Mouse (Mus musculus): ENCODE measurements at regions not wholly inside any gene's neighbourhood (a gene's known extent, or its start where the extent isn't known, plus 50 kb on each side); places are given as distances from the start of the nearest gene placed in this dataset.

DNA sequence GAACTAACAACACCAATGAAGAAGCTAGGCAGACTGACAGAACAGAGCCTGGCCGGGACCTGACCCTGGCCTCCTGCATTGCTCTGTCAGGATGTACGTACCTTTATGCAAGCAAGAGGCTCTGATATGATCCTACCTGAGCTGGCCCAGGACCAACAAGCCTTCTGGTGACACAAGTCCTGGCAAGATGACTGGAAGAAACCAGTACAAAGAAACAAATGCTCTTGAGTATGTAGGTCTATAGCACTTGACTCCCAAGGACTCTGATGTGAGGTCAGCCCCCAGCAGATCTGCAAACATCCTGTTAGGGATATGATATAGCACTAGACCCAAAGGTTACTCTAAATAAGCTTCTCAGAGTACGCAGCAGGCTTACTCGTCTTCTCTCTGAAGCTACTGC lies 144.7 kb upstream of the Dyrk2 start:
- no peak for DNase-seq

DNA sequence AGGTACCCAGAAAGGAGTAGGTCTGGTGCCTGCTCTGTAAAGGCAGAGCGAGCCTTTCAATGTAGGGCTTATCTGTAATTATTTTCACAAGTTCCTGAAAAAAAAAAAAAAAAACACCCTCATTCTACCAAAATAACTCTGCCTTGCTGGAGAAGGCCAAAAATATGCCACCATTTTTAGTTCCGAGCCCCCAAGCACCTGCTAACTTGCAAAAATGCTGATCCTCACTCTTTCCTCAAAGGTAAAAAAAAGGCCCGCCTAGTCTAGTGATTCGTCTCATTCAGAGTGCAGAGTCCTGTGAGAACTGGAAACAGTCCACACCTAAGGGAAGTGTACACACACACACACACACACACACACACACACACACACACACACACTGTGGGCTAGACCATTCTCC lies 143.7 kb upstream of the Dyrk2 start:
- no peak for DNase-seq

DNA sequence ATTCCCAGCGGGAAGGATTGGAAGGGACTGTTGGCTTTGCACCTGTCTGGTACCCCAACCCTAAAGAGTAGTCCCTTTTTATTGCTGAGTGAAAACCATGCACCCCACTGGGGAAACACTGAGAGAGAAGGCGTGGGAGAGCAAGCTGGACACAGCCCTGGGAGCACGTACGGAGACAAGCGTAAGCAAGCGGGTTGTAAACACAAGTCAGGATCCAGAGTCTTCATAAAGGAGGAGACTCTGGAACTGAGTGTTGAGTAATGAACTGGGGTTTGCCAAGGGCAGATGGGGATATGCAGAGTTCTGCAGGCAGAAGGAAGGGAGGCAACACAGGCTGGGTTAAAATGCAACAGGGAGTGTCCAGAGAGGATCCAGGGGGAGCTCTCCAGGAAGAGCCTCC lies 141.5 kb upstream of the Dyrk2 start:
- peak; percentile 52 for DNase-seq

DNA sequence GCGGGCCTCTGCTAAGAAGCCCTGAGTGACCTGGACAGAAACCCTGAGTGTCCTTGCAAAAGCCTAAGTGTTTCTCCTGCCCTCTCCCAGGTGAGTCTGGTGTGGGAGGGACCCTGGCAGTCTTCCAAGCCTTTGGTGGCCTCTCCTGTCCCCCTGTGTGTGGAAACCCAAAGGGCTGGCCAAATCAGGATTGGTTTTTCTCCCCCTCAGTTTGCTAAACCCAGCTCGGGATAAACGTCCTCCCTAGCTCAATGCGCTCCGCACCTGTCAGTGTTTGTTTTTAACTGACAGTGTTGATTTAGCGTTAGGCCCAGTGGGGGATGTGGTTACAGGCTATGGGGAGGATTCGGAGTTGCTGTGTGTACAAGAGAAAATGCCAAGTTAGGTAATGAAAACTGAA lies 140.9 kb upstream of the Dyrk2 start:
- peak; percentile 72 for DNase-seq

DNA sequence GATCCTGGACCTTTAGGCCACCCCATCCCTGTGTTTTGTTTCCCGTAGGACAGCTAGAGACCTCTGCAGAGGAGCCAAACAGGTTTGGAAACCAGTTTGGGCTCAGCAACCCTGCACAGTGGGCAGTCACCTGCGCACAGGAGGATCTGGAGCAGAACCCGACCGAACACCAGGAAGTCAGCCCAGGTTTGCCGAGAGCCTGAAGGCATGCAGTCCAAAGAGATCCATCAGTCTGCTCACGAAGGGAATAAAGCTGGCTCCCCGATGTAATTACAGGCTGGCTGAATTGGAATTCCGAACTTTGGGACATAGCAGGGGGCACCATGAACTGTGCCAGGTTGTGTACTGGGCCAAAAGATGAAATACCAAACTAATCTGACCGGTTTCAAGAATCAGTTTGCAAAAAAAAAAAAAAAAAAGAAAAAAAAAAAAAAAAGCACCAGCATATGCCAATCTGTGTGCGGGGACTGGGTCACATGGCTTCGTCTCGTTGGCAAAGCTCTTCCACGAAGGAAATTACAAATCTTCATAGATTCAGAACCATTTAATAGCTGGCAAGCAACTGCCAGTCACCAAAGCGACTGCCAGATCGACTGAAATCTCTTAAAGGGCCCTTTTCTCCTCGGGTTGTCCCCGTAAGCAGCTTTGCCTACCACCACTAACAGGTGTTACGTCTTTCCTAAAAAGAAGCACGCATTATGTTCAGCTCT lies 137.0 kb upstream of the Dyrk2 start:
- DNase-seq = no peak

DNA sequence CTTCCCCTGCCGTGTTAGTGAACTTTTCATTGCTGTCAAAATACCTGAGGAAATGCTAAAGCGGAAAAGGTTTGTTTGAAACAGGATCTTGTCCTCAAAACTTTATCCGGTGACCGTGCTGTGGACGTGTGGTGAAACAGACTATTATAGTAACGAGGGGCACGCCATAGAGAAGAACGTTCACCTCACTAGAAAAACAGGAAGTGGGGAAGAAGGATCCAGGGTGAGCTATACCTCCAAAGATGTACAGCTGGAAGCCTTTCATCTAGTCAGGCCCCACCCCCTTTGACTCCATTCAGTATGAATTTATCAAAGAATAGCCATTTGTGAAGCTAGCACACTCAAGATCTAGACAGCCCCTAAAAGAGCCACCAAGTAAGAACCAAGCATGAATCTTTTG lies 135.5 kb upstream of the Dyrk2 start:
- DNase-seq = peak; percentile 68

DNA sequence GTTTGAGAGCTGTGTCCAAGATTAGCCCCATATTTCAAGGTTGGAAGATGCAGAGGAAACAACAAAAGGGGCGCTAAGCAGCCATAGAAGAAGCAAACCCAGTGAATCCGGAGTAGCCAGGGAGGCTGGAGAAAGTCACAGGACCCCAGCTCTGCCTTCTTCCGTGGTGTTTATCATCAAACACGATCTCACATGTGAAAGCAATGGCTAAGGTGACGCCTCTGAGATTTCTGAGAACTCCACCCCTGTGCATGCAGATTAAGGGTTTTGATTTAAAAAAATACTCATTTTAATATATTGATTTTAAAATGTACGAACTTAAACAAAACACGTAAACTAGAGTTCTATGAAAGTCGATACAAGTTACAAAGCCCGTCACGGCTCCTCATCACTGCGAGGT lies 134.4 kb upstream of the Dyrk2 start:
- DNase-seq = no peak

DNA sequence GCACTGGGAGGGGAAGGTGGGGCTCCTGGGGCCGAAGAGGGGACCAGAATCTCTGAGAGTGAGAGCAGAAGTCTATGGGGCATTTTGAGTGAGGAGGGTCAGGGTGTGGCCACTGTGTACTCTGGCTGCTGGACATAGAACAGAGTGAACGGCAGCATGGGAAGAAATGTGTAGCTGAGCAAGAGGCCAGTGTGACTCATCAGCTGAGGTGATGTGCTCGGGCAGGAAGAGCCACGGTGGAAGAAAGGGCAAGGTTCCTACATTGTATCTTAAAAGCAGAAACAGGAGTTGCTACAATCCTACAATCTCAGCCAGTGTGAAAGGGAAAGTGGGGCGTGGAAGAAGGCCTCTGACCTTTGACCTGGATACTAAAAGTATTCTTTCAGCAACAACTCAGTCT lies 133.8 kb upstream of the Dyrk2 start:
- DNase-seq = no peak

DNA sequence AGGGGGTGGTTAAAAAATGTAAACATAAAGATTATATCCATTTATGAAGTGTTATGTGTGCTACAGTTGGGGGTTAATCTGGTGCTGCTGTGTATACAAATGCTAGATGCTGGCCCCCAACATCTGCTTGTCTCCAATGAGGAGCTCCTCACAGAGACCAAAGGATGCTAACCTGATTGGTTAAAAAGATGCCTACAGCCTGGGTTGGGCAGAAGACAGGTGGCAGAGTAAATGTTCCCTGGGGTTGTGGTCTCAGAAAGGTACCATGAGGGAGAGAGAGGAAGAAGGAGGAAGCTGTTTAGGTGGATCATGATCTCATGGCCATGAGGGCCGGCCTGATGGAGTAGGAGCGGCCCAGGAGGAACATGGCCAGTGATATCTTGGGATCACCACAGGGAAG lies 133.0 kb upstream of the Dyrk2 start:
- DNase-seq = peak; percentile 38

DNA sequence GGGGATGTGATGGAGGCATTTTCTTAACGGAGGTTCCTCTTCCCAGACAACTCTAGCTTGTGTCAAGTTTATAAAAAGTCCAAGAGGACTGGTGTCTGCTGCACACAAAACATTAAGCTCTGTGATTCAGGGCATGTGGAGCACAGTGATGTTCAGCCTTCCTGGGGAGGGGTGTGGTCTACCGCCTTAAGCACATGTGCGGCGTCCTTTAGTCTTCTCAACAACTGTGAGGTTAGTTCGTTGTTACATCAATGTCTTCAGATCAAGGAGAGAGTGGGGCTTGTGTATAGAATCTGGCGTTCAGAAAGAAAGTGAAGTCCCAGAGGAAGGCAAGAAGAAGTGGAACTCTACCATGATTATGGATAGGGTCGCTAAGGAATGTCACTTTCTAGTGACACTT lies 131.9 kb upstream of the Dyrk2 start:
- peak; percentile 53 for DNase-seq

DNA sequence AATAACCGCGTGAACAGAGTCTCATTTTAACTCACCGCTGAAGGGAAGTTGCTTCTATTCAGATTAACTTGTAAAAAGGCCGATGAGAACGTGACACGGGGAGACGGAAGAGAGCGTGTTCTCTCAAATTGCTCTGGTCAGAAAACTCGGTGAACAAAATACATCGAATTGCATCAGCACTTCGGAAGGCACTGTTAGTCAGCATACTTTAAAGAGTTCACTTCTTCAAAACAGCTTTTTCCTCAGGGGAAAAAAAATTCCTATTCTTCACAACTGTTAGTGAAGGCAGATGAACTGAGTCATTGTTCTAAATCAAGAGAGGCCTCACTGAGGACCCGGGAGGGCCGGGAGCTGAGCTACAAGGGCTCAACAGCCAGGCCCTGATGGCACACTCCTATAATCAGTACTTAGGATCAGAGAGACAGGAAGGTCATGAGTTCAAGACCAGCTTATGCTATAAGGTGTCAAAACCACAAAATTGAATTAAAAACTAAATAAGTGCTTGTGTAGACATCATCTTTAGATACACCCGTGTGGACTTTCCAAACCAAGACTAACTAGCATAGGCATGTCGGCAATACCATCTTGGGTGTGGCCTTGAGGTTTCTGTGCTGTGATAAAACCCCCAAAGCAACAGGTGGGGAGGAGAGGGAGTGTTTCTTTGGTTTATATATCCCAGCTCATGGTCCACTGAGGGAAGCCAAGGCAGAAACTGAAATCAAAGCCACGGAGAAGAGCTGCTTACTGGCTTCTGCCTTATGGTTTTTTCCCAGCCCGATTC lies 131.2 kb upstream of the Dyrk2 start:
- DNase-seq = no peak

DNA sequence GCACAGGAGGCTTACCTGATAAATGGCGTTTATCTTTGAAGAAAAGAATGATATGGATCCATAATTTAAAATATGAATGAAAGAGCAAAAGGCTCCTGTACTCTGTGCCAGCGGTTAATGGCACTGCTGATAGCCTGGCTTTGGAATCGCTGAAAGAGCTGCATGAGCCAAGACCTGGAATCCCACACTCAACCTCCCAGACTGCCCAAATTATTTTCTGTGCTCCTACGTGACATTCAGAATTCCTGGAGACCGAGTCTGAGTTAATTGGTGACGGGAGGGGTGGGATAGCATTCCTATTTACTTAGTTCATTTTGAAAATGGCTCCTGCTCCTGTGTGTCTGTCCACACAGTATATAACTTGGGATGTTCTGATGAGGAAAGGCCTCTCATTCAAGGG lies 129.0 kb upstream of the Dyrk2 start:
- DNase-seq = no peak

DNA sequence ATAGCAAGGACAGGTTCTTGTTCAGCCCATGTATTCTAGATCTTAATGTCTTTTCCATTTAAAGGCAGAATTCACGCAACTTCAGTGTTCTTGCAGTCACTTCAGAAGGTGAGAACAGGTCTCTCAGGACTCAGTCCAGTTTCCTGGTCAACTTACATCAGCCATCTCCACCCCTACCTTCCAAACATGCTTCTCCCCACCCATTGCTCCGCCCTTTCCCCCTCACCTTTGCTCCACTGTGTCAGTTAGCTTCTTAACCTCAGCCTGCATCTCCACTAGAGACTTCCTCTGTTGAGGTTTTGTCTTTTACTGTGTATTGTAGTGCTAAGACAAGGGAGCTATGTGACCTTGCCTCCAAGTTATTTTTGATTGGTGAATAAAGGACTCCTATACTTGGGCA lies 127.0 kb upstream of the Dyrk2 start:
- no peak for DNase-seq

DNA sequence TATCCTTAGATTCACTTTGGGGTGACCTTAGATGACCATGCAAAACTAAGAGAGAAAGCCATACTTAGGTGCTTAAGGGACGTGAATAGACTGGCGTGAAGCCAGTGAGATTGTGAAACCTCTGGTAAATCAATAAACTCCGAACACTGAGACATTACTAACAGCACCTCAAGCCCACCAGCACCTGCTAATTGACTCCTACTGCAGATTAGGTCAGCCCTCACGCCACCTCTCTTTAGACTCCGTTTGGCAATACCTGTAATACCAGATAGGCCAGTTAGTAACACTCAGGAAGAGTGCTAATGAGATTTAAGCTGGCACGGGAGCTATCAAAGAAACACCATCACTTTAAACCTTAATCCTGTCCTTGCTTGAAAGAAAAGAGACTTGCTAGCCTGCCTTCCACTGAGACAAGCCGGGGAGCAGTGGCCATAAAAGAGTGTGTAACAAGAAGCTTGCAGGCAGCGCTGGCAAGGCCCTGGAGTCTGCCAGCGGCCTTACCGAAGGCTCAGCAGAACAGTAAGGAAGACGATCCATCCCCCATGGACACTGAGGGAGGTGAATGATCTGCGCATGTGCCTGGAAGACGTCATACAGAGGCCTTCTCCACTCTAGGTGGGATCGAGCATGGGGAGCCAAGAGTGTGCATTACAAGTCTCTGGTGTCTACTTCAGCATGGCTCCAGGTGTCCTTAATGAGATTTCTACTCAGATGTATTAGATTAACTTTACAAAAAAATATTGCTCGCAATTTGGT lies 124.0 kb upstream of the Dyrk2 start:
- no peak for DNase-seq

DNA sequence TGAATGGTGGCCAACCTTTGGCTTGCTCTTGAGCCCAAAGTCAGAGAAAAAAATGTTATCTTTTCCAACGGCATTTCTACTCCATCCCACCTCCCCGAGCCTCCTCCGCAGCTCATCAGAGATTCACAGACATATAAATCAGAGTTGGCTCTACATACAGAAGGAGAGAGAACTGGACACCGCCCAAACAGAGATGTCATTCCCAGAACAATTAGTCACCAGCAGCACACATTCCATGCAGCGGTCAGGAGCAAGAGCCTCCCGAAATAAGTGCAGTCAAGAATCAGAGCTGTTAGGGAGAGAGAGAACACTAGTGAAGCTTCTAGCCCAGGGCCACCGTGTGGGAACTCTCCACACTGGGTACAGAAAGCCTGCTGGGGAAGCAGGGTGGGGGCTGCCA lies 121.2 kb upstream of the Dyrk2 start:
- no peak for DNase-seq

DNA sequence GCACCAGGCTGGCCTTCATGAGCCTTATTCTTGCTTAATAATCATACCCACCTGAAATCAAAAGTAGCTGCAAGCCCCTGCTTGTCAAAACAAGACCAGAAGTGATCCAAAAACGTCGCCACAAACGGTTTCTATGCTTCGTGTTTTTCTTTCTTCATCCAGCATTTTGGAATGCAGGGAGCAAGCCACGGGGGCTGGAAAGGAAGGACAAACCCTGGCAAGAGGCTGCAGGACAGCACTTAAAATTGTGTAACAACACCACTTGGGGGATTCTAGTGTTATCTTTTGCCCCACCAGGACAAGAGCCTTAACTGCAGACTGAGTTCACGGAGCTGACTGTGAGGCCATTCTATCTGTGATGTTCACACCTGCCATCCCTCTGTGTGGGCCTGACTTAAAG lies 120.5 kb upstream of the Dyrk2 start:
- no peak for DNase-seq

DNA sequence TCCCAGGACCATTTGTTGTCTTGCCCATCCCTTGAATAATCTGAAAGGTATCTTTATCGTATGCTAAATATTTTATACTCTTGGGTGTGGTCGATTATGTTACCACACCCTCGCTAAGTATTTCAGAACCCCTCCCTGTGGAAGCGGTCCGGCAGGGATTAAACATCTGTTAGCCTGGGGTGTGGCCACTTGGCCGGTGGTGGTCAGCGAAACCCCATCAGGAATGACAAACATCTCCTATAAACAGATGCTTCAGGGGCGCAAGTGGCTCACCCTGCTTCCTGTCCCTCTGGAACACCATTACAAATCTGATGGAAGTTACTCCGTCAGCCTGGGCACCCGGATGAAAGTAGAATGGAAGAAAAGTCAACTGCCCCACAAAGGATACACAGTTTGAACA lies 119.8 kb upstream of the Dyrk2 start:
- no peak for DNase-seq

DNA sequence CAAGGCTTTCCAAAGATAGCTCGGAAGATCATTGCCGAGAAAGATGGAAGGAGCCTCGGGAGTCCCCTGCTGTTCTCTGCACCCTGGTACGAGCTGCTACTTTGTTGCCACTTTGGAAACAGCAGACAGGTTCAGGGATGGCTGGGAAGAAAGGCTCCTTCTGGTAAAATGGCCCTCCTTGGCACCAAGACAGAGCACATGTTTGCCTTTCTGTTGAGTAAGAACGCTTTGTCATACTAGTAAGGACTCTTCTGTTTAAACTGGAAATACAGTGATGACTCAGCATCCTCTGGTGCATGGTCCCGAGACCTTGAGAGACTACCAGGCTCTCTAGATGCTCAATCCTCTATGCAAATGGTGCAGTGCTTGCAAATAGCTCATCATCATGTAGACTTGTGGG lies 118.2 kb upstream of the Dyrk2 start:
- DNase-seq = no peak

DNA sequence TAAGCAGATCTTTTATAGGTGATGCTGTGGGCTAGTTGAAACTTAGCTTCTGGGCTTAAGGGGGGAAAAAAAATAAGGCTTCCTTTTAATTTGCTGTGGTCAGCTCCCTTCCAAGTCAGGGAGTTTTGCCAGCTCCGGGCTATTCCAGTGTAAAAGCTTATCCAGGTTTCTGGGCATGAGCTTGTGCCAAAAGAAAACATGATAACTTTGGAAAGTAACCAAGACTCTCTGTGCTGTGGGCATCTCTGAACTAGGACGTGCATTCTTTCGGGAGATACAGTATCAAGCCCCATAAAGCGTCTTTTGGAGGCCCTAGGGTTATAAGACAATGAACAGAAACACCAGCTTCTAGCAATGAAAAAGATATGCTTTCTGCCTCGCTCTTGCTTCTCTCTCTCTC lies 114.6 kb upstream of the Dyrk2 start:
- DNase-seq = no peak

DNA sequence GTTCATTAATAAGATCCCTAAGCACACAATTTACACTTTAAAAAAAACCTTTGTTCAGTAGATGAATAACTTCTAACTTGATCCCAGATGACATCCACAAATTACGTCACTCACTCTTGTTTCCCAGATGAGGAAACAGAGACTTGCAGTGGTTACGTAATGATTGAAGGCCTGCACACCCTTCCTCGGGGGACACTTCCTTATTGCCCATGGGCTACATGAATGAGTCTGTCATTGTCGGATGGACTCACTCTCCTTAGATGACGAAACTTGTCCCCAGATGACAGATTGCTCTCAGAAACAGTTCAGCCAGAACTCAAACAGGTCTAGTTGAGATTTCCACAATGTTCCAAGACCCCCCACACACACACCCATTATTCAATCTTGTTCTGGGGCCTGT lies 111.4 kb upstream of the Dyrk2 start:
- no peak for DNase-seq

DNA sequence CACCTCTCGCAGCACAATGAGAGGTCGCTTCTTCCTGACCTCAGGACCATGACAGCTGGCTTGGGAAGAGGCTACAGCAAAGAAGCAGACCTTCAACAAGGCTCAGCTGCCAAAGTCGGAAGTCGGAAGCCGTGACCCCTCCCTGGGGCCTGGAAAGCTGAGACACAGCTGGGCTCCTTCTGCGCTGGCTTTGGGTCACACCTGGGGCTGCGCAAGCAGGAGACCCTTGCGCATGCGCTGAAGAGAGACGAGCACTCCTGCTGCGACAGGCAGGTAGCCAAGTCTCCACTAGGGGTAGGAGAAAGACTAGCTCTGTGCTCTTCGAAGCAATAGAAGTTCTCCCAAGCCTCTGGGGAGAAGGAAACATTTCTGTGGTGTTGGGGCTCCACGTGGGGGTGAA lies 109.3 kb upstream of the Dyrk2 start:
- peak; percentile 80 for DNase-seq

DNA sequence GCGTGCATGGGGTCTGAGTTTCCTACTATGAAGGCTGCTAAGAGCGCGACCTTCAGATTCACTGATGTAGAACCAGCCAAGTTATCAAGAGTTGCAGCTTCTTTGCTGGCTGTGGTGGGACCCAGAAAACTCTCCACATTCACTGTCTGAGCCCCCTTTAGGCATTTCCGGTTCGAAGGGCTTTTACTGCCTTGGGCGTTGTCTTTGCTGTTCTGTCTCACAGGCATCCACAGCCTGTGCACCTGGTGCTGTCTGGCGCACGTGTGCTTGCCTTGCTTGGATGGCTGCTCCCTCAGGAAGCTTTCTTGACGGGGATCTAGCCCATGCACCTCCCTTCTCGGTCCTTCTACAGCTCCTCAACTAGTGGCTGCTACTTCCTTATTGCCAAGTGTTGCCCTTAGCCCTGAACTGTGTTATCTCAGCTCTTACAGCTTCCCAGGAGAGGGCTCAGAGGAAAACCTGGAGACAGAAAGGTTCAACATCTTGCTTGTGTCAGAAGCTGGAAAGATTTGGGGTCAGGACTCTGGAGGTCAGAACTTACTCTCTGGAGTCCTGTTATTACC lies 108.3 kb upstream of the Dyrk2 start:
- peak; percentile 63 for DNase-seq

DNA sequence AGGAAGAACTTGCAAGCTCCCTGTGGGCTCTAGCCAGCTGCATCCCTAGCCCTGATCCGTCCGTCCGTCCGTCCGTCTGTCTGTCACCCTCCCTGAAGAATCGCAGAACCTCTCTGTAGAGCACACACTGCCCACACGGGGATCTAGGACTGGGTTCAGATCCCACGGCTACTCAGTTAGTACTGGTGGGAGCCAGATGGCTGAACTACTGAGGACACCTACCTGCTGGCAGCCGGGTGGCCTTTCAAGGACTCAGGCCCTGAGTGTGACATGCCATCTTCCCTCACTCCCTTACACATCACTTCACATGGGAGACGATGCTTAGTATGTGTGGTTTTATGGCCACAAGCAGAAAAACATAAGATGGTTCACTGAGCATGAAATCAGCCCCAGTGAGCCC lies 106.4 kb upstream of the Dyrk2 start:
- no peak for DNase-seq

DNA sequence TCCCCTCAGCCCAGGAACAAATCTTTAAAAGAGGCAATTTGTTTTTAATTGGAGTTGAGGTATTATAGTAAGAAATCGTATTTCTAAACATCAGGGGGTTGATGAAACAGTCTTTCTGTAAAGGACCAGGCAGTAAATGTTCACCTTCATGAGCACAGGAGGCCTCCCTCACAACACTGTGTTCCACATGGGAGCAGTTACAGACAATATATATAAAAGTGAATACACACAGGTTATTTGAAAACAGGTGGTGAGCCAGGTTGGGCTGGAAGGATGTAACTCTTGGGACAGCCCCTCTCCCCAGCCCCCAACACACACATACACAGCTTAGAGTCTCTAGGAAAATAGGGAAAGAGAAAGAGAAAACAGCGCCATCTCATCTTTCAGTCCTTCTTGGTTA lies 105.8 kb upstream of the Dyrk2 start:
- DNase-seq = no peak

Measured in thymus, postnatal 4 days (tissue).